Mouse (Mus musculus) cerebellum, adult 2 months (tissue): ENCODE data around the gene Met. TPM values are rescaled to one million over a fixed set of nuclear protein-coding genes. Genes with fewer than 3 reads are reported as not detected.

ENCODE experiments used
- DNase-seq, 2 experiments: peaks; one replicate each; pipeline ENCODE4 v3.0.0; 2021
- H3K27ac ChIP-seq: fragments of 200-500 bp; 2 replicates; pipeline ENCODE4 v1.5.1; 2012; ENCODE audit warnings: low read length, control low read depth, inconsistent platforms; ENCODE audit not compliant: insufficient read depth
- H3K27me3 ChIP-seq: fragments of 200-500 bp; 2 replicates; pipeline ENCODE4 v1.6.1; 2012; ENCODE audit warnings: inconsistent platforms, mild to moderate bottlenecking, low read length, moderate library complexity; ENCODE audit not compliant: control insufficient read depth, insufficient read depth
- H3K4me1 ChIP-seq: fragments of 200-500 bp; 2 replicates; pipeline ENCODE4 v1.6.1; 2011; ENCODE audit warnings: low read length; ENCODE audit not compliant: control insufficient read depth, insufficient read depth
- H3K4me3 ChIP-seq: fragments of 200-500 bp; replicated peaks from 2 replicates; pipeline ENCODE3; 2011; ENCODE audit warnings: mild to moderate bottlenecking, low read depth, low read length, control low read depth; ENCODE audit not compliant: insufficient read depth
- CTCF ChIP-seq: fragments of 200-500 bp; IDR thresholded peaks from 2 replicates; pipeline ENCODE4 v1.5.1; 2011; ENCODE audit warnings: low read depth, mild to moderate bottlenecking, control low read depth, low read length, moderate library complexity, borderline replicate concordance; ENCODE audit not compliant: insufficient read depth
- POLR2A ChIP-seq: fragments of 200-500 bp; IDR thresholded peaks from 2 replicates; pipeline ENCODE4 v1.6.1; 2011; ENCODE audit warnings: low read length, control low read depth, borderline replicate concordance; ENCODE audit not compliant: insufficient read depth
- WGBS: fragments of 180-500 bp; shearing (Covaris S2); methylation state at CpG from one replicate; pipeline ENCODE4 v1.1.7; 2018; 5-methylcytosine and 5-hydroxymethylcytosine counted together
- polyA plus RNA-seq: library from polyadenylated mRNA; depleted of rRNA; stranded (reverse); fragments of >200 nt; gene quantifications from 2 replicates; pipeline ENCODE4 v1.2.3, GENCODE M21; 2012; rRNA removed

The Met gene
- polyA plus RNA-seq, 1 experiment = 0.44 TPM

GRCm38 (mm10) chr6:17599373-17599772 is 135.8 kb downstream of the Met start:
- Histone ChIP-seq H3K4me3 (no peak overlapping the region), H3K27me3 (no peaks in the 10 kb centered on the region), H3K4me1 (no peaks in the 10 kb centered on the region), H3K27ac (no peak overlapping the region)
- 78% methylated on average over 5 of the region's 5 CpGs for WGBS
- TF ChIP-seq POLR2A (no peak), CTCF (no peak)
- DNase-seq = no peak

- no peak for DNase-seq
- no peaks in the 10 kb centered on the region for H3K27me3 ChIP-seq
- H3K4me3 ChIP-seq = no peak overlapping the region
- no peaks in the 10 kb centered on the region for H3K4me1 ChIP-seq
- TF ChIP-seq CTCF = no peak
- no peak for TF ChIP-seq POLR2A
- no peak overlapping the region for H3K27ac ChIP-seq
- 69% methylated on average over 2 of the region's 2 CpGs for WGBS
Observed at GRCm38 (mm10) chr6:17601526-17601925, 137.9 kb downstream of the Met start.

GRCm38 (mm10) chr6:17606915-17607314 is 143.3 kb downstream of the Met start:
- DNase-seq = no peak
- H3K27ac ChIP-seq = no peak overlapping the region
- H3K27me3 ChIP-seq = no peaks in the 10 kb centered on the region
- H3K4me1 ChIP-seq = no peaks in the 10 kb centered on the region
- no peak overlapping the region for H3K4me3 ChIP-seq
- WGBS = 91% methylated on average over 1 of the region's 1 CpGs
- TF ChIP-seq POLR2A = no peak

- H3K27ac ChIP-seq = no peak overlapping the region
- 92% methylated on average over 11 of the region's 11 CpGs for WGBS
- no peak overlapping the region for H3K4me3 ChIP-seq
- no peak for DNase-seq
- TF ChIP-seq POLR2A (no peak), CTCF (no peak)
- H3K4me1 ChIP-seq = no peaks in the 10 kb centered on the region
- H3K27me3 ChIP-seq = no peaks in the 10 kb centered on the region
Observed at GRCm38 (mm10) chr6:17611352-17612010, 147.9 kb downstream of the Met start.

GRCm38 (mm10) chr6:17612652-17613051 is 149.1 kb downstream of the Met start:
- H3K27me3 ChIP-seq = no peaks in the 10 kb centered on the region
- H3K27ac ChIP-seq = no peak overlapping the region
- no peak for TF ChIP-seq CTCF
- no peak for TF ChIP-seq POLR2A
- WGBS = 86% methylated on average over 4 of the region's 4 CpGs
- H3K4me3 ChIP-seq = no peak overlapping the region
- H3K4me1 ChIP-seq = no peaks in the 10 kb centered on the region
- DNase-seq = no peak

- 84% methylated on average over 4 of the region's 4 CpGs for WGBS
- TF ChIP-seq CTCF (no peak), POLR2A (no peak)
- no peaks in the 10 kb centered on the region for H3K27me3 ChIP-seq
- H3K4me1 ChIP-seq = no peaks in the 10 kb centered on the region
- DNase-seq = no peak
- no peak overlapping the region for H3K27ac ChIP-seq
- no peak overlapping the region for H3K4me3 ChIP-seq
Observed at GRCm38 (mm10) chr6:17620823-17621222, 157.2 kb downstream of the Met start.

- Histone ChIP-seq H3K27ac (no peak overlapping the region), H3K4me3 (no peak overlapping the region), H3K27me3 (no peaks in the 10 kb centered on the region), H3K4me1 (no peaks in the 10 kb centered on the region)
- TF ChIP-seq CTCF = no peak
- TF ChIP-seq POLR2A = no peak
- DNase-seq = no peak
- 70% methylated on average over 3 of the region's 3 CpGs for WGBS
Observed at GRCm38 (mm10) chr6:17621436-17621835, 157.8 kb downstream of the Met start.

Other genes with a start within 250 kb of the Met start
- 10.9 and 11.0 TPM in 2 replicates for gene Cav2, start 182.6 kb upstream of the Met start, polyA plus RNA-seq
- gene Cav1, start 157.5 kb upstream of the Met start, polyA plus RNA-seq = 15.4 and 19.0 TPM in 2 replicates
- gene Capza2, start 172.4 kb downstream of the Met start, polyA plus RNA-seq = 124 TPM in 2 replicates
- 23.8 and 28.2 TPM in 2 replicates for gene St7, start 229.1 kb downstream of the Met start, polyA plus RNA-seq